Mouse (Mus musculus) small intestine, adult 2 months (tissue): Measurements from ENCODE around the gene P2ry14.

Source experiments
- CTCF ChIP-seq: fragments of 200-500 bp; IDR thresholded peaks from 2 replicates; pipeline ENCODE4 v1.5.1; 2012; ENCODE audit warnings: low read depth, mild to moderate bottlenecking, control low read depth, inconsistent platforms, low read length, moderate library complexity, mixed read lengths; ENCODE audit not compliant: insufficient replicate concordance, insufficient read length; ENCODE audit errors: extremely low read depth
- POLR2A ChIP-seq: fragments of 200-500 bp; IDR thresholded peaks from 2 replicates; pipeline ENCODE4 v1.6.1; 2012; ENCODE audit warnings: low read depth, mild to moderate bottlenecking, control low read depth, inconsistent platforms, low read length, moderate library complexity

- TF ChIP-seq CTCF, result no peak
- TF ChIP-seq POLR2A, result no peak
Observed at GRCm38 (mm10) chr3:59155404-59155803, 2.0 kb upstream of the P2ry14 start.
